In genomic region chr14:54138288-54138687, GRCm38 (mm10) we compare ENCODE assay signal across 23 mouse cellular contexts.
DNase-seq lines count a peak whose midpoint lies in the region; ATAC-seq and TF ChIP-seq lines count a peak whose summit lies in the region.
"Had no signal": no experiment of that assay in that cellular context is flagged by ENCODE, and none has a peak within 500 bp of the region (broad histone marks: within the 10 kb centered on the region; RNA-seq: fewer than 3 reads in every experiment).

No protein-coding gene starts in this region.

- no peak for TF ChIP-seq CTCF in liver, embryonic 14.5 days (IDR thresholded peaks at IDR 0.05; ENCODE audit: low read depth)

- H3K27me3 ChIP-seq in megakaryocyte, embryonic 14.5 days (replicated peaks), result no peaks in the 10 kb centered on the region
- H3K27me3 ChIP-seq in liver, embryonic 14.5 days (ENCODE audit: control insufficient read depth, insufficient read depth, low read length), result no peaks in the 10 kb centered on the region
- H3K27me3 ChIP-seq: heart, embryonic 15.5 days; limb, embryonic 12.5 days; midbrain, embryonic 12.5 days; neural tube, embryonic 12.5 days had no signal

- no peak overlapping the region for H3K9ac ChIP-seq in liver, embryonic 14.5 days (replicated peaks)
- H3K9ac ChIP-seq: heart, embryonic 15.5 days; limb, embryonic 12.5 days; midbrain, embryonic 12.5 days; neural tube, embryonic 12.5 days had no signal

- peak; percentile 49 for DNase-seq in MEL-GATA-1-ER (ENCODE audit: extremely low read depth, low read depth)
- peak; percentile 31 to 38 (median 34) for DNase-seq in liver, embryonic 14.5 days (ENCODE audit: low read depth in 3 of 3, low spot score in 3 of 3)
- DNase-seq in naive thymus-derived CD4-positive, alpha-beta T cell, adult 2 months (ENCODE audit: low read depth), result peak; percentile 15
- no peak for DNase-seq in kidney, postnatal 25 days
- no peak for DNase-seq in right cerebral cortex, postnatal 10 days (ENCODE audit: low spot score in 2 of 2)
- DNase-seq: adrenal gland, postnatal 14 days; cerebellum, adult 8-10 months; gastrocnemius, postnatal 36 days; kidney, adult 9 months; kidney, postnatal 14 days; lung, adult 2 months; lung, postnatal 36 days; retina, postnatal 1 day had no signal

- no peak overlapping the region for H3K27ac ChIP-seq in liver, embryonic 14.5 days
- H3K27ac ChIP-seq: embryonic facial prominence, embryonic 10.5 days; heart, embryonic 15.5 days; layer of hippocampus, adult 2 months; limb, embryonic 12.5 days; midbrain, embryonic 12.5 days; neural tube, embryonic 12.5 days had no signal

- 9% methylated on average over 3 of the region's 3 CpGs for WGBS in liver, embryonic 14.5 days (ENCODE audit: insufficient replicate concordance)

- H3K9me3 ChIP-seq in megakaryocyte, embryonic 14.5 days, result no peaks in the 10 kb centered on the region
- H3K9me3 ChIP-seq in liver, embryonic 14.5 days (ENCODE audit: control insufficient read depth, low read length), result no peaks in the 10 kb centered on the region
- H3K9me3 ChIP-seq: embryonic facial prominence, embryonic 10.5 days; heart, embryonic 15.5 days; limb, embryonic 12.5 days; midbrain, embryonic 12.5 days; neural tube, embryonic 12.5 days had no signal

- peak overlapping the region; percentile 33 for H3K4me2 ChIP-seq in liver, embryonic 14.5 days (ENCODE audit: low read depth)
- H3K4me2 ChIP-seq: heart, embryonic 15.5 days; limb, embryonic 12.5 days; midbrain, embryonic 12.5 days; neural tube, embryonic 12.5 days had no signal

- peaks cover 7% of the 10 kb centered on the region for H3K36me3 ChIP-seq in megakaryocyte, embryonic 14.5 days (replicated peaks; ENCODE audit: low read length)
- H3K36me3 ChIP-seq in liver, embryonic 14.5 days (replicated peaks; ENCODE audit: control insufficient read depth, insufficient read depth, low read depth), result no peaks in the 10 kb centered on the region
- H3K36me3 ChIP-seq: embryonic facial prominence, embryonic 10.5 days; heart, embryonic 15.5 days; limb, embryonic 12.5 days; midbrain, embryonic 12.5 days; neural tube, embryonic 12.5 days had no signal

- H3K4me1 ChIP-seq in megakaryocyte, embryonic 14.5 days, result peaks cover 22% of the 10 kb centered on the region
- H3K4me1 ChIP-seq in liver, embryonic 14.5 days (replicated peaks; ENCODE audit: control insufficient read depth in 2 of 2, insufficient read depth in 2 of 2, low read length in 1 of 2), result peaks cover 0 to 14% of the 10 kb centered on the region in 2 experiments; a peak in 2 of 4 replicates
- H3K4me1 ChIP-seq: embryonic facial prominence, embryonic 10.5 days; heart, embryonic 15.5 days; limb, embryonic 12.5 days; midbrain, embryonic 12.5 days; neural tube, embryonic 12.5 days had no signal

- H3K4me3 ChIP-seq in megakaryocyte, embryonic 14.5 days (replicated peaks), result peak overlapping the region; percentile 78
- no peak overlapping the region for H3K4me3 ChIP-seq in liver, embryonic 14.5 days (ENCODE audit: insufficient read depth in 1 of 2, low read depth in 2 of 2, low read length in 2 of 2)
- H3K4me3 ChIP-seq: embryonic facial prominence, embryonic 10.5 days; heart, embryonic 15.5 days; layer of hippocampus, adult 2 months; limb, embryonic 12.5 days; midbrain, embryonic 12.5 days; neural tube, embryonic 12.5 days had no signal

- ATAC-seq in megakaryocyte, adult 5-6 weeks (ENCODE audit: poor library complexity, severe bottlenecking), result no peak
- ATAC-seq in liver, embryonic 14.5 days (ENCODE audit: insufficient read depth), result peak; percentile 69; the same call in 1 of the 2 replicates
- ATAC-seq: hindbrain, embryonic 16.5 days; intestine, embryonic 16.5 days had no signal

- peak; percentile 71 for TF ChIP-seq EP300 in liver, embryonic 14.5 days (IDR thresholded peaks at IDR 0.05; ENCODE audit: low read depth)

Comparison
In these comparisons a context has a peak if more than half of its experiments do, and no peak if none do; other contexts are left out.
1. DNase-seq: peak in MEL-GATA-1-ER (single experiment), liver, embryonic 14.5 days (3 of 3) and naive thymus-derived CD4-positive, alpha-beta T cell, adult 2 months (single experiment); none in kidney, postnatal 25 days (0 of 2) and right cerebral cortex, postnatal 10 days (0 of 2).